Mouse (Mus musculus): Measurements from ENCODE around the gene Arfgap2. TPM values are rescaled to one million over a fixed set of nuclear protein-coding genes. Genes with fewer than 3 reads are reported as not detected.

Arfgap2 gene
- total RNA-seq, 2 experiments from 2014 or later: 59.2 to 62.4 TPM

DNA sequence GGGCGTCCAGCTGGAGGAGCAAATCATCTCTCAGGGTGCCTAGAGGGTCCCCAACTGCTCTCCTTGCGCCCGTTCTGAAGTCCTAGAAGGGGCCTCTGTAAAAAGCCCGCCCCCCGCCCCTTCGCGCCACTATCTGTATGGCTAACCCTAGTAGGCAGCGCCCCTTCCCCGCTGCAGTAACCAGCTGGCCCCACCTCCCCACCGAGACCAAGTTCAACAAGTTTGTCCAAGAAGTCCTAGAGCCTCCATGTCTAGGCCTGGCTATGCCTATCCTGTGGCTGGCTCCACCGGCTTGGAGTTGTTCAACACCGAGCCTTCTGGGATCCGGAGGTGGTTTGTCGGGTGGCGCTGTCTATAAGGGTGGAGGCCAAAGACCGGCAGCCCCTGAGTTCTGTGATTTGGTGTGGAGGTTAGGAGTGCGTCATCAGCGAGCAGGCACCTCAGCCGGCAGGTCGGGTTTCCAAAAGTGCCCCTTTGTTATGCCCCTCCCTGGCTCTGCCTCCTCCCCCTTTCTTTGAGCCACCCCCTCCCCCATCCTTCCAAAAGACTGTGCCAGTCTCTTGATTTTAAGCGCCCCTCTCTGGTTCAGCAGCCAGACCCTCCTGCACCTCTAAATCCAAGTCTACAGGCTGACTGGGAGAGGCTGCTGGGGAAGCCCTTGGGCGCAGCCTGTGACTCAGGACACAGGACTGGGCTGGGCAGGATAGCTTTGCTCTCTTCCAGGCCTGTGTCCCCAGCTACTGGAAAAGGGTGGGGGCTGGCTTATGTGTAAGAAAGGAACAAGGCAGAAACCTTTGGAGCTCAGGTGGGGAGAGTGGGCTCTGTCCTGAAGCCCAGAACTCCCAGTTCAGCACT is 7.4 kb upstream of the Arfgap2 start:
- no peak for DNase-seq
- intact Hi-C loops (cut with DNase I): no loop called here

DNA sequence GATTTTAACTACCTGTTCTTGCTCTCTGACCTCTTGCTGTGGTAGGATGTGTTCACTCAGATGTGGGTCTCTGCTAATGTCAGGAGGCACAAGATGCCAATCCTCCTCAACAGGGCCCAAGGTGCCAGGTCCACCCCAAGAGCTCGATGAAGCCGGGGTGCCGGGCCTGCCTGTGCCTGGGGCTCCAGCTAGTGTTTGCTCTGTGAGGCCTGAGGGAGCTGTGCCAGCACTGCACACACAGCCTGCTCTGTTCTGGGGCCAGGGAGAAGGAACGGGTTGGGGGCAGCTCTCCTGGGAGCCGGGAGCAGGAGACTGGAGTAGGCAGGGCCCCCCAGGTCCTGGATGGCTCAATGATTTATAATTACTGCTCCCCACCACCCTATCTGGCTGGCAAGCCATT is 6.7 kb upstream of the Arfgap2 start:
- intact Hi-C loops (cut with DNase I): no loop called here
- no peak for DNase-seq

DNA sequence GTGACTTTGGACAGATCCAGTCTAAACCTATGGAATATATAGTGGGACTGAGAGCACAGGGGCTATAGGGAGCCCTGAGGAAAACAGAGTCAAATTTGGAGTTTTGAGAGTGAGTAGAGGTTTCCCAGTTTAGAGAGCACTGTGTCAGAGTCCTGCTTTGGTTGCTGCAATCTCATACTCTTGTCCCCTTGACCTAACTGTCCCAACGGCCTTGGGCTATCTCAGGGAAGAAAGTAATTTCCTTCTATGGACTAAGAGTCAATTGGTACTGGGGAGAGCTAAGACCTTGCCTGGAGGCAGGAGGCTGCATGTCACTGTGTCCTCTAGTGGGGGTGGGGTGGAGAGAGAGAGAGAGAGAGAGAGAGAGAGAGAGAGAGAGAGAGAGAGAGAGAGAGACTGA is 5.9 kb upstream of the Arfgap2 start:
- intact Hi-C loops (cut with DNase I): no loop called here

DNA sequence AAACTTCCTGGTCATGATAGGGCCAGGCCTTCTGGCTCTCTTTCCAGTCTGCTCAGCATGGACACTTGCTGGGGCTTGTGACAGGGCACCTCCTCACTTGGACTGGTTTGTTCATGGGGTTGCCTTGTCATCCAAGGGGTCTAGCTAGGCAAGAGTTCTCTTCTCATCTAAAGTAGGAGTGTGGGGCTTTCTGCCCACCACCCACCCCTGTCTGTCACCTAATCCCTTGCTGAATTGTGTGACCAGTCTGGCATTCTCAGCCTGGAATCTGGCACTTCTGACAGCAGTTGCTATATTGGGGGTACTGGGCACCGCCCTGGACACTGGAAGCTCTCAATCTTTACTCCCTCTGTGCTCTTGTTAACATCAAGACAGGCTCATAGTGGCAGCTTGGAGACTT is 5.3 kb upstream of the Arfgap2 start:
- intact Hi-C loops (cut with DNase I): no loop called here
- no peak for DNase-seq

More for the DNA sequence above, 5.9 kb upstream of the Arfgap2 start:
- no peak for DNase-seq

DNA sequence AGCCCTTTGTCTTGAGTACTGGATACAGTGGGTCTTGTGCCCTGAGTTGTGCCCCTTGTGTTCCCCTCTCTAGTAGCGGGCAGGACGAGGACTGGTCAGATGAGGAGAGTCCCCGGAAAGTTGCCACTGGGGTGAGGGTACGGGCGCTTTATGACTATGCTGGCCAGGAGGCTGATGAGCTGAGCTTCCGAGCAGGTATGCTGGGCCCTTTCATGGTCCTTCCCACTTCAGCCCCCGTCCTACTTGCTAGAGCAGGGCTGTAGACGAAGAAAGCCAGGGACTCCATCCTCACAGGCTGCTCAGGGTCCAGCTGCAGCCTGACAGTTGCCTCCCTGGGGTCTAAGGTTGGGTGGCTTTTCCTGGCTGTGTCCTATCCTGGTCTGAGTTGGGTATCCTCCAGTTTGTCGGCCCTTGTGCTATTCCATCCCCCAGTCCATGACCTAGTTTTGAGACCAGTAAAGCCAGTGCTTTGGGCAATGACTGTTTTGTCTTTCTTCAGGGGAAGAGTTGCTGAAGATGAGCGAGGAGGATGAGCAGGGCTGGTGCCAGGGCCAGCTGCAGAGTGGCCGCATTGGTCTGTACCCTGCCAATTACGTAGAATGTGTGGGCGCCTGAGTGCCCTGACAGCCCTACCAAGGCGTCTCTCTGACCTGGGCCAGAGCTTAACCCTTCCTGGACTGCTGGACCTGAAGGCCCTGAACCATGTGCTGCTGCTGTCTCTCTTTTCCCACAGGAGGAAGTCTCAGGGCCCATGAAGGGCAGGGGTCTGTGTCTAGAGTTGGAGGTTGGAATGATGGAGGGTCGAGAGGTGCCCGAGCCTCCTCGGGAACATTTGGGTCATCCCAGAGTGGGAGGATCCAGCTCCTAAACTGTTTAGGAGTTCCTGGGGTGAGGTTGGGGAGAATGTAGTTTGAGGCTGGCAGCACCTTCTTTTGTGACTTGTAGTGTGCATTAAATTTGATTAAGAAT is 798 bp upstream of the Arfgap2 start:
- intact Hi-C loops (cut with DNase I): loop anchor here (10.0 kb wide), 1 partner anchor 149 kb away; the partner anchor contains the start of gene Mybpc3
- DNase-seq: no peak

DNA sequence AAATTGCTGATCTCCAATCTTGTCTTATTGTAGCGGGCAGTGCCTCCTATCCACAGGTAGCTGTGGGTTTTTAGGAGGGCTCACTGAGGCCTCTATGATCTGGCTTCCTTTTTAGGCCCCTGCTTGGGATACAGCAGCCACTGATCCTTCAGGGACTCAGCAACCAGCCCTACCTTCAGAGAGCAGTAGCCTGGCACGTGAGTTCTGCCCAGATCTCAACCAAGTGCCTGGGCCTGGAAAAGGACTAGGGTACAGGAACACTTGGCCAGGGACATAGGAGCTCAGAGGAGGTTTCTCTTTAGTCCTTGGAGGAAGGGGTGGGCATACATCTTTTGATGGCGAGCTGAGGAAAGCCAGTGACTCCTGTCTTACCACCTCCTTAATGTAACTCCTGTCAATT is 3.3 kb downstream of the Arfgap2 start:
- DNase-seq: no peak
- intact Hi-C loops (cut with DNase I): loop anchor here (10.0 kb wide), 1 partner anchor 153 kb away; the partner anchor contains the start of gene Mybpc3

DNA sequence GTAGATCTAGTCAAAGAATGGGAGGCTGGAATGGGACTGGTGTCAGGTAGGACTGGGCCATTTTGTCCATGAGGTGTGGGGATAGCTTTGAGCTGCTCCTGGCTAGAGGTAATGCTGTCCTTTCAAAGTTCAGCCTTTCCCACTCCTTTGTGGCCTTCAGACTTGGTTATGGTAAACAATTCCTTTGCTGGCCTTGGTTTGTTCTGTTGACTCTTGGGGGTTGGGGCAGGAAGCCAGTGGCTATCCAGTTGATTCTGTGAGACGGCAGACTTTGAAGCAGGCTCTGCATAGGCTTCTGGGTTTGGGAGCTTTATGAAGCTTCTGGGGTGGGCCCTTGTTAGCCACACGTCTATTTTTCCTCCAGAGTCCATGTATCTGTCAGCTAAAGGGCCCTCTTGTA is 3.9 kb downstream of the Arfgap2 start:
- DNase-seq: no peak
- intact Hi-C loops (cut with DNase I): loop anchor here (10.0 kb wide), 1 partner anchor 154 kb away; the partner anchor contains the start of gene Mybpc3

DNA sequence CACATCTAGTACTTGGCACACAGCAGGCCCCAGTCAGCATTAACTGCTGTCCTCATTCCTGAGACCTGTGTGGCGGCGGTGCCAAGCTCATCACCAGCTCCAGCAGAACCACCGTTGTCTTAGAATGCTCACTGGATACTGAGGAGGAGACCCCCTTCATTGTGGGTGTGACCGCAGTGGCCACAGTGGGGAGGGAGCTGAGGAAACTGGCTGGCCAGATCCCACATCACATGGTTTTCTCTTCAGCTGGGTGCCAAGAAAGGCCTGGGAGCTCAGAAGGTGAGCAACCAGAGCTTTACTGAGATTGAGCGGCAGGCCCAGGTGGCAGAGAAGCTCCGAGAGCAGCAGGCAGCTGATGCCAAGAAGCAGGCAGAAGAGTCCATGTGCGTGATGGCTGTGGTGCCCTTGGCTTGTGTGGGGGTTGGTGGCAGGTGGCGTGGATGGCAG is 4.9 kb downstream of the Arfgap2 start:
- DNase-seq: no peak
- intact Hi-C loops (cut with DNase I): loop anchor here (10.0 kb wide), 1 partner anchor 155 kb away; the partner anchor contains the start of gene Mybpc3

DNA sequence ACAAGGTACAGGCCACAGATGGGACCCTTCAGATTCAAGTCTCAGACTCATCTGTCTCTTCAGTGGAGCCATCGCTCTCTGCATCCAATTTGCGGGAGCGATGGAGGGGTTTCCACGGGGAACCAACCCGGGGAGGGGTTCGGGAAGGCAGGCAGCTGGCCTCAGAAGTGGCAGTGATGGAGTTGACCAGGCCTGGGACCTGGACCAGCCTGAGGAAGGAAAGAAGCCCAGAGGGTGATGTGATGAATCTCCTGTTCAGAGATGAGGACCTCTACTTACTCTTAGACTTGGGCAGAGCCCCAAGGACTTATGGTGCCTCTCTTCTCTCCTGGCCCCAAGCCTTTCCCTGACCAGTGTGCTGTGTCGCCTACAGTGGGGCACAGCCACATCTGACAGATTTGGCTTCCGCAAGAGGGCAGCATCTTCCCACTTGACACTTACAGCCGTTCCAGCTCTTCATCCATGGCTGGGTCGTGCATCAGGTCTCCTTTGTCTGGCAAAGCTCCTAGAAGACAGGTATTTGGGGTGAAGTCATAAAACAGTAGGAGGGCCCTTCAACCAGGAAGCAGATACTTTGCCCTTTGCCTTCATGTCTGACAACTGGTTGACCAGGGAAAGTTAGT is 14.1 kb downstream of the Arfgap2 start:
- peak in 1 of 2 experiments; percentile 60 for DNase-seq
- intact Hi-C loops (cut with DNase I): no loop called here

DNA sequence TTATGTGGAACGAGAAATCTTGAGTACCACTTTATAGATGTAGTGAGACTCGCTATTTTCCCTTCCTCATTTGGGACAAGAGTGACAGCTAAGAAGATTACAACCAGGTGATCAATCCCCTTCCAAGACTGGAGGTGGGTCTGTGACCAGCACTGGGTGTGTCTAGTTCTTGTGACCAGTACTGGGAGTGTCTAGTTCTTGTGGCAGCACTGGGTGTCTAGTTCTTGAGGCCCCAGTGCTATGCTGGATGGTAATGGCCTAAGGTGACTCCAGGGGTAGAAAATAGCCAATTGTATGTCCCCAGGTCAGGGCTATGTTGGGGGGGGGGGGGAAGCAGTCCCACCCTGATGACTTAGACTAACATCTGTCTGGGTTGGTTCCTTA is 14.6 kb downstream of the Arfgap2 start:
- intact Hi-C loops (cut with DNase I): no loop called here
- DNase-seq: no peak

DNA sequence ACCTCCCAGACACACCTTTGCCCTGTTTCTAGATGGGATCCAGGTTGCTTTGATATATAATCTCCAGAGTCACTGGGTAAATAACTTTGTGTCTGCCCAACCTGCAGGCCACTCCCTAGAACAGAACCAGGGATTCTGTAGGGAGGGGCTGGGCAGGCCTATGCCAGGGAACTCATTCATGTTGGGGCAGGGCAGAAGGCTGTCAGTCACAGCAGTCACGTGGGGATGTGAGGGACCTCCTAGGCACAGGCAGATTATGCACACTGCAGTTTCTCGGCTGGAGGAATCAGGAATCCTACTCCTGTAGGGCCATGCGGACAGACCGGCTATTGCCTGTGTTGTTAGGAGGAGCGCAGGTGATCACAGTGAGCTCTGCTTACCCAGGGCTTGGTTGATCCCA is 16.6 kb downstream of the Arfgap2 start:
- DNase-seq: no peak
- intact Hi-C loops (cut with DNase I): loop anchor here (5.0 kb wide), 1 partner anchor 164 kb away; the partner anchor contains the start of gene Mybpc3

DNA sequence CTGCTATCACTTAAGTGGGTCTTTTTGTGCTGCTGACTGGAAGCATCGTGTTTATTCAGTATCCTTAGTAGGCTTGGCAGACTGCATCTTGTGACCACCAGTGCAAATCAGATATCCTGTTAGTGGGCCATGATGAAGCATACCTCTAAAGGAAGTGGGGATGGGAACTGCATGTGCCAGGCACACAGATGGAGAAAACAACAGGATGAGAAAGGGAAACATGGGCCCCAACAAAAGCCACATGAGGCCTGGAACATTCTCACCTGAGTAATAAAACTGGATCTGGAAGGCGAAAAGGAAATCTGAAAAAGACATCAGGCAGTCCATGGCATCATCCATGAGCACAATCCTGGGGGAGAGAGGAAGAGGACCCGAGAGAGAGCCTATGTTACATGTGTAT is 19.2 kb downstream of the Arfgap2 start:
- intact Hi-C loops (cut with DNase I): loop anchor here (5.0 kb wide), 1 partner anchor 167 kb away; the partner anchor contains the start of gene Mybpc3
- DNase-seq: no peak

DNA sequence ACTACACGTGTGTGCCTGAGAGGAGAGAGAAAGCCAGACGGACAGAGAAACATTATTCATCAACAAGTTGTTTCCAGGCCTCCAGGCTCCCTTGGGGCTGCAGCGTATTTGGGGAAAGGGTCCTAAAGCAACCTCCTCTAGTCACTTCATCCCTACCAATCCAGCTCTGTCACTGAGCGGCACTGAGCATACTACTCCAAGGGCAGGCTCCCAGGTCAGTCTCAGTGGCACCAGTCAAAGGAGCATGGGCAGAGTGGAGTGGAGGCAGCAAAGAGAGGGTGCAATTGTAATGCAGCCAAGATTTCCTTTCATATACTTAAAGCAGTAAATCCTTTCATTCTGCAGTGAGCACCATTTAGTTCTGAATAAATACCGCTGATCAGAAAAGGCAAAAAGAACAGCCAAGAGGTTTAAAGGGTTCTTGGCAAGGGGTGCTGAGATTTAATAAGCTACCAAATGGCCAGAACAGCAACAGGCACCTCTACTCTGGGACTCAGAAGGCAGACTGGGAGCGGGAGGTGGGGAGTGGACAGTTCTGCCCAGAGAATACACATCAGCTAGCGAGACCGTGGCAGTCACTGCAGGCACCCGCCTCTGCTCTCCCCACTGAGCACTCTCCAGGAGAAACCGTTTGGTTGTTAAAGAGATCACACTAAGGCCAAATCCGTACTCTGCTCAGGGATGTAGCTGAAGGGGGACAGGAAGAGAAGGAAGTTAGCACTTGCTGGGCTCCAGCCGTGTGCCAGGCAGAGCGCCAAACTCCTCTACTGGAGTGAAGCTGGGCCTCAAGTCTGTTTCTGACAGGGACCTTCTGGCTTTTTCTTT is 19.8 kb downstream of the Arfgap2 start:
- intact Hi-C loops (cut with DNase I): loop anchor here (5.0 kb wide), 2 partner anchors 167 to 173 kb away; partner anchors contain the start of genes Lrp4 and Mybpc3

DNA sequence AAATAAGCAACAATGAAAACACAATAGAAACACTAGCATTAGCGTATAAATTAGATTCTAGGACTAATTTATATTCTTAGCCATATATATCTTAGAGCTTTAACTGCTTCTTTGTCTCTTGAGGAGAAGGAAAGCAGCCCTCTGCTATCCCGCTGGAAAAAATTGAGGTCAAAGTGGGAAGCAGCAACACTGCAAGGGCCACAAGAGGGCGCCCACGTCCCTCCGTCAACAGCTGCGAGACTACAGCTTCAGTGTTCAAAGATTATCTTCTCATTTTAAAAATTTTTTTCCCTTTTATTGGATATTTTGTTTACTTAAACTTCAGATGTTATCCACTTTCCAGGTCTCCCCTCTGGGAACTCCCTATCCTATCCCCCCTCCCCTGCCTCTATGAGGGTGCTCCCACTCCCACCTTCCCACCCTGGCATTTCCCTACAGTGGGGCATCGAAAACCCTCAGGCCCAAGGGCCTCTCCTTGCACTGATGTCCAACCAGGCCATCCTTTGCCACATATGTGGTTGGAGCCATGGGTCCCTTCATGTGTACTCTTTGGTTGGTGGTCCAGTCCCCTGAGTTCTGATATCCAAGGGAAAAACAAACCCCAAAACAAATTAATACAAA is 21.2 kb downstream of the Arfgap2 start:
- peak; percentile 87 to 90 for DNase-seq
- intact Hi-C loops (cut with DNase I): loop anchor here (1.0 to 5.0 kb wide), 2 partner anchors 171 to 195 kb away; partner anchors contain the start of gene Lrp4

More for the DNA sequence above, 19.8 kb downstream of the Arfgap2 start:
- peak; percentile 65 to 68 for DNase-seq

DNA sequence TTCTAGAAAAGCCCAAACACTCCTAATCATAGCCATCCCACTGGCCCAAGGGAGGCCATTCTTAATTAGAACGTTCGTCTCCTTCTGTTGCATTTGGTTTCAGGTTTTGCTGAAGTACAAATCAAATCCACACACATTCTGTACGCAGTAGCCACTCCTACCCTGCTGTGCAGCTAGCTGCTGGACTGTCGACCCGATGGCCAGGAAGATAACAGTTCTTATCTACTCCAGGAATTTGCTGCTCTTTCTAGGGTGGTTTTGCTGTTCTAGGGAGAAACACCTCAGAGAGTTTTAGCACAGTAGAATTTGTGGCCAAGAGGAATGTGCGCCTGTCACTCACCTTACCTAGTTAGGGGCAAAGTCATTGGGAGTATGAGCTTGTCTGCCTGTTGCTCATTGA is 22.8 kb downstream of the Arfgap2 start:
- no peak for DNase-seq
- intact Hi-C loops (cut with DNase I): loop anchor here (5.0 kb wide), 1 partner anchor 170 kb away; the partner anchor contains the start of gene Lrp4

DNA sequence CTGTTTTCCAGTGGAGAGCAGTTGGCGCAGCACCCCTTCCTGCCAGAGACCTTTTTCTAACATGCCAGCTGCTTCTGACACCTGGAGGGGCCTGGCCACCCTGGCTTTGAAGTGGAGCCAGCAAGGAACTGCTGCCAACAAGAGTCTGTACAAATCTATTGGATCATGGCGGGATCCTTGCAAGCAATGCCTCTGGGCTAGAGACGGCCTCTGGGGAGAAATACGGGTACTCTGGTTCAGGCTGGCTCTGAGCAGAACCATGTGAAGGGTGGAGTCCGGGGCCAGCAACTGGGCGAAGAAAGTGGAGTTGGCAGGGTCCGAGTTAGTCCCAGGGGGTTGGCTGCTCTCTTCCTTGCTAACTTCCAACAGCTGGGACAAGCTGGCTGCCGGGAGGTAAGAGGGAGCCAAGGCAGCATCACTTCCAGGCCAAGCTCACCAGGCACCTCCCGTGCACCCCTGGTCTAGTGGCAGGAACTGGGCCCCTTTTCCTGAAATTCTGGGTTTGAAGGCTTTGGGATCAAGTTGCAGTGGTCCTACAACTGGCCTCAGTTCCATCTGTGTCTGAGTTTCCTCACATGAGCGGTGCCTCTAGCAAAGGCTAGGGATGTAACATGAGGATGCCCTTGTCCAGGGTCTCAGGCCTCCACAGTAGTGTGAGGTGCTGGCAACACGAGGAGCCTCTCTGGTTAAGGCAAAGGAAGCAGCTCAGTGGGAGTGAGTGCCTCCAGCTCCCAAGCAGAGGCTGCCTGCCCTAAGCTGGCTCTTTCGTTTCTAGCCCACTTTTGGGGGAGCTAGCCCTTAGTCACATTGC is 26.6 kb downstream of the Arfgap2 start:
- intact Hi-C loops (cut with DNase I): no loop called here
- peak; percentile 52 to 61 for DNase-seq

DNA sequence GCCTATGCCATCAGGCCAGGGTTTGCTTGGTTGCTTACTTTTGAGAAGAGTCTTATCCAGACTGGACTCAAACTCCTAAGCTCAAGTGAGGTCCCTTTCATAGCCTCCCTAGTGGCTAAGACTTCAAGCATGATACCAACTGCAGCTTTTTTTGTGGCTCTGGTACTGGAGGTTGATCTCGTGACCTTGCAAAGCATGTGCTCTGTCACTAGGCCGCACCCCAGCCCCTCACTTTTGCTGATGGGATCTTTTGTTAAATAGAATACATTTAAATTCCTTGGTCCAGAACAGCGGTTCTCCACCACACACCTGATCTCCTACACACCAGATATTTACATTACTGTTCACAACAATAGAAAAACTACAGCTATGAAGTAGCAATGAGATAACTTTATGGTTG is 29.5 kb downstream of the Arfgap2 start:
- no peak for DNase-seq
- intact Hi-C loops (cut with DNase I): no loop called here

DNA sequence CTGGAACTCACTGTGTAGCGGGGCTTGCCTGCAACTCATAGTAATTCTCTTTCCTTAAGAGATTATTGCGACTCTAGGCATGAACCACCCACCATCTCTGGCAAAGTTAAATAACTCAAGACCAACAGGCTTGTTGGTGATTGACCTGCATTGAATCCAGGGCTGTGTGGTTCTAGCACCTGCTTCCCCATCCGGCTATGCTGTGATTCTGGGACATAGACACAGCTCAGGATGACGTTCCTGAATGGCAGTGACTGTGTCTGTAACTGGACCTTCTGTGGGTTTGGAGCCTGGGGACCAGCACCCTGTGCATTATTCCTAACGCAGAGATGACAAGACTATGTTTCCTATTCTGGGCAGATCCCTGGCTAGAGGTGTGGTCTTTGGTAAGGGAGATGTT is 31.1 kb downstream of the Arfgap2 start:
- intact Hi-C loops (cut with DNase I): no loop called here
- DNase-seq: no peak
